Mouse (Mus musculus) heart, postnatal 36 days (tissue): ENCODE measurements around the gene Kat7. TPM values are rescaled to one million over a fixed set of nuclear protein-coding genes. Genes with fewer than 3 reads are reported as not detected.
A peak's percentile ranks its signal among the peaks of the same experiment; 100 is the strongest.

Experiments
- DNase-seq, 2 experiments: peaks; one replicate each; pipeline ENCODE4 v3.0.0; 2021 to 2022
- intact Hi-C: fragments of 180-260 bp; cut with DNase I; formaldehyde crosslinking; loops from one replicate; pipeline ENCODE4 v1.15.1; 2025
- total RNA-seq, 2 experiments: library from RNA; stranded (reverse); gene quantifications; 2 replicates each; pipeline ENCODE4 v1.2.3; 2021

The Kat7 gene
- total RNA-seq, 2 experiments from 2014 or later = 27.5 to 32.3 TPM

GRCm38 (mm10) chr11:95334448-95335060 lies 24.5 kb upstream of the Kat7 start:
- no peak for DNase-seq
- intact Hi-C loops = no loop called here

GRCm38 (mm10) chr11:95333805-95334204 lies 23.8 kb upstream of the Kat7 start:
- intact Hi-C loops = no loop called here
- no peak for DNase-seq

GRCm38 (mm10) chr11:95333209-95333608 lies 23.2 kb upstream of the Kat7 start:
- intact Hi-C loops = no loop called here

DNA sequence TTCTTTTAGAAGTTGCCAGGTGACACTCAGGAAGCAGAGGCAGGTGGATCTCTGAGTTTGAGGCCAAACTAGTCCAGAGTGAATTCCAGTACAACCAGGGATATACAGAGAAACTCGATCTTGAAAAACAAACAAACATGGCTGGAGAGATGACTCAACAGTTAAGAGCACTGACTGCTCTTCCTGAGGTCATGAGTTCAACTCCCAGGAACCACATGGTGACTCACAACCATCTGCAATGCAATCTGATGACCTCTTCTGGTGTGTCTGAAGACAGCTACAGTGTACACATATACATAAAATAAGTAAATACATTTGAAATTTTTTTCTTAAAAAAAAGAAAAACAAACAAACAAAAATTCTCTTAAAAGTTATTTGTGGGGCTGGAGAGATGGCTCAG lies 20.6 kb upstream of the Kat7 start:
- intact Hi-C loops = no loop called here
- no peak for DNase-seq

More at GRCm38 (mm10) chr11:95333209-95333608, 23.2 kb upstream of the Kat7 start:
- DNase-seq = no peak

DNA sequence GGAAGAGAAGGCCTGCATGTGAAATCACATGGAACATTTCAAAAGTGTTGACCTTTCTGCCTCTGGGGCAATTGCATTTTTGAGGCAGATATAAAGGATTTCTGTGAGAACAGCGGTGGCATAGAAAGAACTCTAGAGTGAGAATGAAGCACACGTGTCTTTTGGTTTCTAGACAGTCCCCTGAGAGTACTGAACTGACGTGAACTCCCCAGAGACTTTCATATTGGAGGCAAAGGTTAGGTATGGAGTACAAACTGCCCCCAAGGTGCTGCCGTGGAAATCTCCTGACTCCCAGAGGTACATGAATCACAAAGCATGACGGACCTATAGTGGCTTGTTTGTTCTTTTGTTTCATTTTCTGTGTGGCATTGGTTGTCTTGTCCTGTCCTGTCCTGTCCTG lies 18.6 kb upstream of the Kat7 start:
- DNase-seq = no peak
- intact Hi-C loops = no loop called here

DNA sequence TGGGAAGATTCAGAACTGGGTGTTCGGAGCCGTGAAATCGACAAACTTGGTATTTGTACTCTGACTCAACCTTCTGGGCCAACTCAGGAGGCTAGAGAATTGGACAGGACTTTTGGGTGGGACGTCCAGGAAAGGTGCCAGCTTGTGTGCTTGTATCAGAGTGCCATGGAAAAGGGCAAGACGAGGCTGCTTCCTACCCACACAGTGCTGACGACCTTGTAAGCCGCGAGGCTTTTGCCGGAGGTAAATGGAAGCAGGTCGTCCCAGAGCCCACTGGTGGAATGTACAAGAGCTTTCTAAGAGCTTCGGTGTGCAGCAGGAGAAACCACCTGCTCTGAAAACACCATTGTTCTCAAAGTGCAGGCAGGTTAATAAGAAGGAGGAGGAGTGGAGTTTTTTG lies 16.2 kb upstream of the Kat7 start:
- intact Hi-C loops = no loop called here
- no peak for DNase-seq

DNA sequence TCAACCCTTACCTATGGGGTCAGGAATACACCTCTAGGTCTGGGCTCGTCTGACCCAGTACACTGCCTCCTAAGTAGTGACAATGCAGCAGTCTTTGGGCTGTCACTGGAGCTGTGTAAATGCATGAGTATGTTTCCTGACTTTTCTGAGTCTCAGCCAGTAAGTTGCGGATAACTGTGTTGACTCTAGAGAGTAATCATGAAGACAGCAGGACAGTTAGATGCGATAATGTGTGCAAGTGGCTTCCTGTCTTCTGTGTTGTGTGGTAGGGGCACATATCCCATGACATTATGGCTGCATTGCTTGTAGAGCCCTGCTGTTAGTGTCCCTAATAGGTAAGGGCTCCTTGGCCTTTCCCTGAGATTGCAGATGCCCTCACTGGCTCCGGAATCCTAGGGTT lies 15.8 kb upstream of the Kat7 start:
- intact Hi-C loops = no loop called here
- no peak for DNase-seq

DNA sequence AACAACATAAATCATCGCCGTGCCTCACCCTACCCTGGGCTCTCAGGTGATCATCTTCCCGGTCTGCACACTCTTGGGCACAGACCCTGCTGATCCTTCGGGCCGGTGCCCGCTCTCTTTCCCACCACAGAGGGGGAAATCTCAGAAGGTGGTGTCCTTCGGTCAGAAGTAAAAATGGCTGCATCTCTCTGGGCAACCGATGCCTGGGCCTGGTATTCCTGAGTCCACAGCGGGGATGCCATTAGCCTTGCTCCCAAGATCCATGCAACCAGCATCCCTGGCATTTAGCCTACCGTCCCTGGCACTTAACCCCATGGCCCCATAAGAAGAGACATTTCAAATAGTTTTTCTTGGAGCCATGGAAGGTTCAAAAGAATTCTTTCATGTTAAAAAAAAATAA lies 14.1 kb upstream of the Kat7 start:
- intact Hi-C loops = no loop called here
- no peak for DNase-seq

- DNase-seq = no peak
- intact Hi-C loops = no loop called here
Measured at GRCm38 (mm10) chr11:95320010-95320409, 10.0 kb upstream of the Kat7 start.

DNA sequence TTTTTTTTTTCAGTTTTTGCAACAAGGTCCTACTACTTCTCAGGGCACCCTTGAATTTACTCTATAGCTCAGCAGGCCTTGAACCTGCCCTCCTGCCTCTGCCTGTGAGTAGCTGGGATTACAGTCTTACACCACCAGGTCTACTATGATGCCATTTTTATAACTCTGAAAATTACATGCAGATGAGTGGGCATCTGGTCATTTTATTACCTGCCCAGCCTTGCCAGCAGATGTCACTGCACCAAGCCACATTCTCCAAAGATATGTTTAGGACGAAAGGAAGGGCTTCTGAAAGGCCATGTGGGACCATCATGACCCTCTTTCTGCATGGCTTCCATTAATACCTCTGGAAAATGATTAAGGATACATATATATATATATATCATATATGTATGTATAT lies 9.5 kb upstream of the Kat7 start:
- intact Hi-C loops = loop anchor here (2.0 kb wide), 1 partner anchor 201 kb away; no protein-coding TSS in a partner anchor
- DNase-seq = no peak

GRCm38 (mm10) chr11:95318116-95318515 lies 8.1 kb upstream of the Kat7 start:
- DNase-seq = no peak
- intact Hi-C loops = loop anchor here (2.0 kb wide), 1 partner anchor 203 kb away; no protein-coding TSS in a partner anchor

DNA sequence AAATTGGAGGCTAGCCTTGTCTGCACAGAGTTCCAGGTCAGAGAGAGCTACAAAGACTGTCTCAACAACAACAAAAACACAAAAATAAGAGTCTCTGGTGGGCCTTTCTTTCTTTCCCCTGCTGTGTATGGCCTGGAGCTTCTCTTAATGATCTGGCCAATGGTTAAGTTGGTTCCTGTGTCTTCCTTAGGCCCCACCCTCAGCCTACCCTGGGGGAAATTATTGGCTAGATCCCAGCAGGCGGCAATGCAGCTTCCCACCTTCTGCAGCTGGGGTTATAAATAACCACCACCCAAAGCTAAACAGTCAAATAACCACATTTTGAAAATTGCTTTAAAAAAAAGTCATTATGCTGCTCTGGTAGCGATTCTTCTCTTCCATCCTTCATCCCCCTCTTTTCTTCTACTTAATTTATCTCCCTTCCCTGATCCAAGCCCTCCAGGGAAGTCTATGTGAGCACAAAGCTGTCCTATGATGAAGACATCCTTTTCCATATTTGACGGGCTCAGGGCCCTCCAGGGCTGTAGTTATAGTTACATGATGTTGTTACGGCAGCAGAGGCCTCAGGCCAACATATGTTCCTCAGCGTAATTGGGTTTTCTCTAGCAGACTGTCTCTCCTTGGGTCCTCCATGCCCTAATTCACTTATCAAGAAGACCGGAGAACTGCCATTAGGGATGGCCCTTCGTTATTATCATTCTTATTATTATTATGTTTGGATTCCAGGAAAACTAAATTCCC lies 5.3 kb upstream of the Kat7 start:
- DNase-seq = no peak
- intact Hi-C loops = no loop called here

- intact Hi-C loops = loop anchor here (2.0 kb wide), 1 partner anchor 73 kb away; the partner anchor contains the start of gene Slc35b1
- no peak for DNase-seq
Measured at GRCm38 (mm10) chr11:95311425-95311807, 1.4 kb upstream of the Kat7 start.

GRCm38 (mm10) chr11:95310648-95311424 lies 790 bp upstream of the Kat7 start:
- DNase-seq = peak in 1 of 2 experiments; percentile 30

GRCm38 (mm10) chr11:95309510-95310006 lies 488 bp downstream of the Kat7 start:
- DNase-seq = peak; percentile 90 to 92
- intact Hi-C loops = loop anchor here (2.0 kb wide), 1 partner anchor 75 kb away; the partner anchor contains the start of gene Slc35b1

More at GRCm38 (mm10) chr11:95310648-95311424, 790 bp upstream of the Kat7 start:
- intact Hi-C loops = loop anchor here (2.0 kb wide), 1 partner anchor 74 kb away; the partner anchor contains the start of gene Slc35b1

GRCm38 (mm10) chr11:95307526-95307925 lies 2.5 kb downstream of the Kat7 start:
- no peak for DNase-seq

DNA sequence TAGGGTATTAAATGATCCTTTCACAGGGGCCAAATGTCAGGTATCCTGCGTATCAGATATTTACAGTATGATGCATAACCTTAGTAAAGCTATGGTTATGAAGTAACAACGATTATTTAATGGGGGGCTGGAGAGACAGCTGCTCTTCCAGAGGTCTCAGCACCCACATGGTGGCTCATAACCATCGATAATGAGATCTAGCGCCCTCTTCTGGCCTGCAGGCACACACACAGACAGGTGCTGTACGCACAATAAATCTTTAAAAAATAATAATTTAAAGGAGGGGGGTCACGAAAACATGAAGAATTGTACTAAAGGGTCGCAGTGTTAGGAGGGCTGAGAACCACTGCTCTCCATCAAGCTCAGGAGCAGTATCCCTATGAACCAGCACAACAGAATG lies 4.4 kb downstream of the Kat7 start:
- DNase-seq = no peak
- intact Hi-C loops = no loop called here

More at GRCm38 (mm10) chr11:95307526-95307925, 2.5 kb downstream of the Kat7 start:
- intact Hi-C loops = no loop called here

GRCm38 (mm10) chr11:95301772-95302171 lies 8.3 kb downstream of the Kat7 start:
- intact Hi-C loops = no loop called here
- no peak for DNase-seq

DNA sequence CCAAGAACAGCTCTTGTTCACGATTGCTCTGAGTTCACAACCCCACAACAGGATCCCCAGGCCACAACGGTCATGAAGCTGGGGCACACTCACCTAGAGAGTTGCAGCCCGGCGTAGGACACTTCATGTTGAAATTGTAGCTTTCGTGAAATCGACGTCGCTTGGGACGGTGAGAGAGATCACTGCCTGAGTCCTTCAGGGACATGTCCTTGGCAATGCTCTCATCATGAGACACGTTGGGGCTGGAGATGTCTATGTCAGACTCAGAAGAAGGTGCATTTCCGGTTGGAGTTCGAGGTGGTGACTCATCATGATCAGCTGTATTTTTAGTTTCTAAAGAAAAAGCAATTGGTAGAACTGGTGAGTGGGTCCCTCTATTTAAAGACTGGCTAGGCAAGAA lies 10.2 kb downstream of the Kat7 start:
- DNase-seq = no peak
- intact Hi-C loops = no loop called here

- intact Hi-C loops = no loop called here
- no peak for DNase-seq
Measured at GRCm38 (mm10) chr11:95298146-95298545, 11.9 kb downstream of the Kat7 start.

GRCm38 (mm10) chr11:95295736-95296135 lies 14.3 kb downstream of the Kat7 start:
- DNase-seq = no peak
- intact Hi-C loops = no loop called here
